Mouse (Mus musculus): Measurements from ENCODE around the gene Olfr1016.

Gene Olfr1016

GRCm38 (mm10) chr2:85802444-85802843, at the start of gene Olfr1016:
Gene Olfr1016, minus strand, starts transcription at chr2:85802544.
- ATAC-seq (ENCODE audit: low TSS enrichment) = no peak

GRCm38 (mm10) chr2:85846730-85847129, 44.4 kb upstream of the Olfr1016 start, which contains the start of gene Olfr1020:
Gene Olfr1020, plus strand, starts transcription at chr2:85847030.
- ATAC-seq (ENCODE audit: low TSS enrichment) = no peak

- ATAC-seq (ENCODE audit: low TSS enrichment) = no peak
These were observed 43.0 kb upstream of the Olfr1016 start, which contains the start of gene Olfr1019 for GRCm38 (mm10) chr2:85845383-85845782. Gene Olfr1019, minus strand, starts transcription at chr2:85845483.

- ATAC-seq (ENCODE audit: low TSS enrichment) = no peak
These were observed 15.8 kb upstream of the Olfr1016 start, which contains the start of gene Olfr1018 for GRCm38 (mm10) chr2:85818179-85818578. Gene Olfr1018, plus strand, starts transcription at chr2:85818479.

- no peak for ATAC-seq (ENCODE audit: low TSS enrichment)
These were observed 2.2 kb upstream of the Olfr1016 start for GRCm38 (mm10) chr2:85804501-85804900.

GRCm38 (mm10) chr2:85792331-85792730, 10.0 kb downstream of the Olfr1016 start:
- no peak for ATAC-seq (ENCODE audit: low TSS enrichment)

- no peak for ATAC-seq (ENCODE audit: low TSS enrichment)
These were observed 20.6 kb downstream of the Olfr1016 start, which contains the start of gene Olfr1015 for GRCm38 (mm10) chr2:85781717-85782116. Gene Olfr1015, plus strand, starts transcription at chr2:85782017.

GRCm38 (mm10) chr2:85772413-85772812, 29.9 kb downstream of the Olfr1016 start, which contains the start of gene Olfr1014:
Gene Olfr1014, plus strand, starts transcription at chr2:85772713.
- ATAC-seq (ENCODE audit: low TSS enrichment) = no peak

GRCm38 (mm10) chr2:85766798-85767197, 35.5 kb downstream of the Olfr1016 start, which contains the start of gene Olfr1013:
Gene Olfr1013, plus strand, starts transcription at chr2:85767098.
- no peak for ATAC-seq (ENCODE audit: low TSS enrichment)

- ATAC-seq (ENCODE audit: low TSS enrichment) = no peak
These were observed 39.7 kb downstream of the Olfr1016 start, which contains the start of gene Olfr1012 for GRCm38 (mm10) chr2:85762666-85763065. Gene Olfr1012, minus strand, starts transcription at chr2:85762766.

GRCm38 (mm10) chr2:85753822-85754221, 48.5 kb downstream of the Olfr1016 start:
- ATAC-seq (ENCODE audit: low TSS enrichment) = no peak
